Mouse (Mus musculus) kidney, postnatal 4 days (tissue): ENCODE measurements around the gene Hspa1l.
"Not testable (repeated sequence)": the region's sequence is repeated elsewhere in the genome, so short reads cannot be mapped to it uniquely, and the experiment has no call there.

Experiments used
- DNase-seq, 2 experiments: peaks; one replicate each; pipeline ENCODE4 v3.0.0; 2021; ENCODE audit warnings: mixed read lengths in 2 of 2

Hspa1l gene

DNA sequence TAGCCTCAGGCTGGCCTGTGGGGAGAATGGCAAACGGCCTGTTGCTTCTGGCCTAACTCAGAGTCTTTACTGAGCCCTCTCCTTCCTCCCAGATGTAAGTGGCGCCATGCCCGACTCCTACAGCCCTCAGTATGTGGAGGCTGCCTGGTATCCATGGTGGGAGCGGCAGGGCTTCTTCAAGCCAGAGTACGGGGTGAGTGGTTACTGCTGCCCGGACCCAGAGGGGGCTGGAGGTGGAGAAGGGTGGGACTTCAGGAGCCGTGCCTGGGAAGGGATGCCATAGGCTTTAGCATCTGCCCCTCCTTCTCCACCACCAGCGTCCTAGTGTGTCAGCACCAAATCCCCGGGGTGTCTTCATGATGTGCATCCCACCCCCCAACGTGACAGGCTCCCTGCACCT is 32.7 kb downstream of the Hspa1l start:
- DNase-seq: no peak

GRCm38 (mm10) chr17:35005902-35006301 is 33.4 kb downstream of the Hspa1l start:
- not testable (repeated sequence) for DNase-seq

DNA sequence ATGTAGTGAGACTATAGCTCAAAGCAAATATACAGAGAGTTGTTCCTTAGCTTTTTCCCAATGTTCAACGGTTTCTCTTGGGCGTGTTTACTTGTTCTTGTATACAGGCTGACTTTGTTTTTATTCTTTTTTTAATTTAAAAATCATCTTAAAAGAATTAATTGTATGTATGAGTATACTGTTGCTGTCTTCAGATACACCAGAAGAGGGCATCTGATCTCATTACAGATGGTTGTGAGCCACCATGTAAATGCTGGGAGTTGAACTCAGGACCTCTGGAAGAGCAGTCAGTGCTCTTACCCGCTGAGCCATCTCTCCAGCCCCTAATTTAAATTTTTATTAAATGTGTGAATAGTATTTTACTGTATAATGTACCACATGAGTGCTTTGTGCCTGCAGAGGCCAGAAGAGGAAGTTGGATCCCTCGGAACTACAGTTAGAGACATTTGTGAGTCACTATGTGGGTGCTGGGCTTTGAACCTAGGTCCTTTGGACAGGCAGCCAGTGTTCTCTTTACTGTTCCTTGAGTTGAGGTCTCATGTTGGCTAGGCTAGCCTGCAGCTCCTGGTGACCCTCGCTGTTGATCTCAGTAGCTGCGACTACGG is 35.0 kb downstream of the Hspa1l start:
- DNase-seq: no peak

- no peak for DNase-seq
Measured at GRCm38 (mm10) chr17:35009586-35009985, 37.1 kb downstream of the Hspa1l start.

- no peak for DNase-seq
Measured at GRCm38 (mm10) chr17:35011440-35011839, 38.9 kb downstream of the Hspa1l start.

- no peak for DNase-seq
Measured at GRCm38 (mm10) chr17:35012430-35012829, 39.9 kb downstream of the Hspa1l start.

GRCm38 (mm10) chr17:35013221-35013620 is 40.7 kb downstream of the Hspa1l start:
- no peak for DNase-seq

DNA sequence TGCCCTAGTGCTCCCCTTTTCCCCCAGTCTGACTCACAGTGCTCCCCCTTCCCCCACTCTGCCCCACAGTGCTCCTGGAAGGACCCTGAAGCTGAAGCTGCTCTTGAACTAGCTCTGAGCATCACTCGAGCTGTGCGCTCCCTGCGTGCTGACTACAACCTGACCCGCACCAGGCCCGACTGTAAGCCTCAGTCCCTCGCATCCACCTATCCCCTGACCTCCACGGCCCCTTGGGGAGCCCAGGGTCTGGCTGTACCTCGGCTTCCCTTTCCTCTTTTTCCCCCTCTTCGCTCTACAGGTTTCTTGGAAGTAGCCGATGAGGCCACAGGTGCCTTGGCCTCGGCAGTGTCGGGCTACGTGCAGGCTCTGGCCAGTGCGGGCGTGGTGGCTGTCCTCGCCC is 42.8 kb downstream of the Hspa1l start:
- DNase-seq: no peak

GRCm38 (mm10) chr17:35016376-35016775 is 43.9 kb downstream of the Hspa1l start, which contains the start of gene Vwa7:
Vwa7 (plus strand) TSS chr17:35016579.
- peak; percentile 56 to 74 for DNase-seq

DNA sequence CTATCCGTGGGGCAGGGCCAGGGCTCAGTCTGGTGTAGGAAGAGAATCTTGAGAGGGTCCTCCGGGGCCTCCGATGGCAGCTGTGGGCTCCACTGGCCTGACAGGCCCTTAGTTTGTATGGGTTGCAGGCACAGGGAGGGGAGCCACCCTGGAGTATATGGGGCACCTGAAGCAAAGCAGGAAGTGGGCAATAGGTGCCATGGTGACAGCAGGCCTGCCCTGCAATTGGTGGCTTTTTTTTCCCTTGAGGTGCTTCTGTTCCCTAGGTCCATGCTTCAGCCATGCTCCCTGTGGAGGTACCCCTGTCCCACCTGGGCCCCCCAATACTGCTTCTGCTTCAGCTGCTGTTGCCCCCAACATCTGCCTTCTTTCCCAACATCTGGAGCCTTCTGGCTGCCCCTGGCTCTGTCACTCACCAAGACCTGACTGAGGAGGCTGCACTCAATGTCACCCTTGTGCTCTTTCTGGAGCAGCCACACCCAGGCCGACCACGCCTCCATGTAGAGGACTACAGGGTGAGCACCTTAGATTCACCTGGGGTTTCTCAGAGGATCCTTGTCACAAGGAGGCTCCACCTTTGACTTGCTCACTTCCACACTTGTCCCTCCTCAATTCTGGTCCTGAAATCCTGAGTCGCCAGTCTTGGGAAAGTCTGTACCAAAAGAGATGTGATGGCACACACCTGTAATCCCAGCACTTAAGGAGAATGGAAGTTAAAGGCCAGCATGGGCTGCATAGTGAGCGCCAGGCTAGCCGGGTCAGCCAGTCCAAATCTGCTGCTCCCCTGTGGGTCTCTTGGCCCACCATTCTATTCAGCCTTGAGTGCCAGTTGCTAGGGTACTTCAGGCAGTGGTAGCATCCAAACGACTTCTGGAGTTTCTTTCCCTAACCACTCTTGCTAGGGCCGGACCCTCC is 44.5 kb downstream of the Hspa1l start:
- no peak for DNase-seq

DNA sequence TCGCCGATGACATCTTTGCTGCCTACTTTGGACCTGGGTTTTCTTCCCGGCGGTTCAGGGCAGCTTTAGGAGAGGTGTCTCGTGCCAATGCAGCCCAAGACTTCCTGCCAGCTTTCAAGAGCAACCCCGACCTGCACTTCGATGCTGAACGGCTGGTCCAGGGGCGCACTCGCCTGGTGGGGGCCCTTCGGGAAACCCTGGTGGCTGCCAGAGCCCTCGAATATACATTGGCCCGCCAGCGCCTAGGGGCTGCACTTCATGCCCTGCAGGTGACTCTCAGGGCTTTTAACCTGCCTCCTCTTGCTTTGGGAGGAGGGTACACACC is 45.2 kb downstream of the Hspa1l start:
- no peak for DNase-seq

GRCm38 (mm10) chr17:35018171-35018570 is 45.7 kb downstream of the Hspa1l start:
- no peak for DNase-seq

DNA sequence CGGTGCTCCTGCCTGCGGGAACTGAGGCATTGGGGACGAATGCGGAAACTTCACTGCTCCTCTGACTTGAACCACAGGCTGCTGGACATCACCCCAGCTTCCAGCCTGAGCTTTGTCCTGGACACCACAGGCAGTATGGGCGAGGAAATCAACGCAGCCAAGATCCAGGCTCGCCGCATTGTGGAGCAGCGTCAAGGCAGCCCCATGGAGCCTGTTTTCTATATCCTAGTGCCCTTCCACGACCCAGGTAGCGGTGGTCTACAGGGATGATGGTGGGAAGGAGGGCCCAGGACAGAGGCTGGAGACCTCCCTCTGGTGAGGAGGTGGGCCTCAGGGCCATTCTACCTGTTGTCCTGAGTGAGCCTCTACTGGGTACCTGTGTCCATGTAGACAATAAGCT is 47.4 kb downstream of the Hspa1l start:
- no peak for DNase-seq

DNA sequence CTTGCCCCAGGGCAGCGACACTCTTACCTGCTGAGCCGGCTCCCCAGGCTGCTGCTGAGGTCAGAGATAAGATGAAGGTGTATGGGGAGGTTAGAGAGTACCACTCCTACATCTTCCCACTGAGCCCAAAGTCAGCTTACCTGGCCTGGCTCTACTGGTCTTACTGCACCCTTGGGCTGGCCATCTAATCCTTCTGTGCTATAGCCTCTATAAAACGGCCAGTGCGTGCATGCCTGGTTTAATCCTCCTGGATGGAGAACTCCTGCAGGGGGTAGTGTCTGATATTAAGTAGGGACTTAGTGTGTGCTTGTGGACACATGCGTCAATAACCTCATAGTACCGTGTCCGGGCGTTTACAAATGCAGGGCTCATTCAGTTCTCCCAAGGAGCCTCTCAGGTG is 48.0 kb downstream of the Hspa1l start:
- no peak for DNase-seq

GRCm38 (mm10) chr17:35021163-35021808 is 48.8 kb downstream of the Hspa1l start:
- DNase-seq: peak; percentile 94 to 95

DNA sequence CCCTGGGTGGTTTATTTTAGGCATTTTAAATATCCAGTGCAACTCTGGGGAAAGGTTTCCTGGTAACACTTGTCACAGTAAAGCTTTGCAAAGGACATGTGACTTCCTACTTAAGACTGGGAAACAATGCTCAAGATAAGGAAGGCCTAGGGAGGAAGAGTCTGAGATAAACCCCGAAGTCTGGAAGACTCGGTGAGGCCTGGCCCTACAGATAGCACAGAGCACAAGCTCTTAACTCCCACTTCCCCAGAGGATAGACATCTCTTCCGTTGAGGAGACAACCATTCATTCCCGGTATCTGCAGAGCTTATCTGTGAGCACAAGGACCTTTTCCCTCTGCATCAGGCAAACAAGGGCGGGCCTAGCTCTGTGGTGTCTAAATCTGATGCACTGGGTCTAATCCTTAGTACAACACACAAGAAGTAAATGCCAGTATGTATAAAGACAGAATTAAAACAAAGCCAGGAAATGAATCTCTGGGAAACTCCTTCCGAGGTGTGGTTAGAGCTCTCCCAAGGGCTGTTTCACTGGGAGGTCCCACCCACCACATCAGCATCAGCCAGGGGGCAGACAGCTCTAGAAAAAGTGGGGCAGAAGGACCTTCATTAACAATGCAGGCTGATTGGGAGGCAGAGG is 49.5 kb downstream of the Hspa1l start:
- peak in 1 of 2 experiments; percentile 39 for DNase-seq

DNA sequence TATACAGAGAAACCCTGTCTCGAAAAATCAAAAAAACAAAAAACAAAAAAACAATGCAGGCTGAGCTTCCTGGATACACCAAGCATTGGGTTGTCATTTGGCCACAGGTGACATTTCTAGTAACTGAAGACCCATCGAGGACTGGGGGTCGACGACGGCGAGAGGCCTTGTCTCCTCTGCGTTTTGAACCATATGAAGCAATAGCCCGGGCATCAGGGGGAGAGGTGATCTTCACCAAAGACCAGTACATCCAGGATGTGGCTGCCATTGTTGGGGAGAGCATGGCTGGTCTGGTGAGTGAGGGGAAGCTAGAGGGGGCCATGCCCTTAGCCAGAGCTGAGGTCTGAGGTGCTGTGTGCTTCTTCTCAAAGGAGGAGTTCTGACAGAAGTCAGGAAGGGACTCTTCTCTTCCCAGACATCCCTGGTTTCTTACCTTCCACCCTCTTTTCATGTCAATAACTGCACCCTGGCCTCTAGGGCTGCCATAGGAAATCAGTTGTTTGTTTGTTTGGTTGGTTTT is 50.1 kb downstream of the Hspa1l start:
- DNase-seq: no peak

DNA sequence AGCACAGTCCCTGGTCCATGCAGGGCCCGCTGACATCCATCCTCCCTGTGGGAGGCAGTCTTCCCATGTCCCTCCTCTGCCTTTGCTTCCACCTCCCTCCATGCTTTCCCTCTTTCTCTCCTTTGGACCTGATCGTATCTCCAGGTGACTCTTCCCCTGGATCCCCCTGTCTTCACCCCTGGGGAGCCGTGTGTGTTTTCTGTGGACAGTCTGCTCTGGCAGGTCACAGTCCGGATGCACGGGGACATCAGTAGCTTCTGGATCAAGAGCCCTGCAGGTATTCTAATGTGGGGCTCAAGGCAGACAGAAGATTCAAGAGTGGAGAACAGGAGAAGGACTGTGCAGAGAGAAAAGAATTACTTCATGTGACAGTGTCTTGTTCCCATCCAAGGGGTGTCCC is 50.7 kb downstream of the Hspa1l start:
- no peak for DNase-seq

GRCm38 (mm10) chr17:35023756-35024155 is 51.3 kb downstream of the Hspa1l start:
- DNase-seq: no peak

DNA sequence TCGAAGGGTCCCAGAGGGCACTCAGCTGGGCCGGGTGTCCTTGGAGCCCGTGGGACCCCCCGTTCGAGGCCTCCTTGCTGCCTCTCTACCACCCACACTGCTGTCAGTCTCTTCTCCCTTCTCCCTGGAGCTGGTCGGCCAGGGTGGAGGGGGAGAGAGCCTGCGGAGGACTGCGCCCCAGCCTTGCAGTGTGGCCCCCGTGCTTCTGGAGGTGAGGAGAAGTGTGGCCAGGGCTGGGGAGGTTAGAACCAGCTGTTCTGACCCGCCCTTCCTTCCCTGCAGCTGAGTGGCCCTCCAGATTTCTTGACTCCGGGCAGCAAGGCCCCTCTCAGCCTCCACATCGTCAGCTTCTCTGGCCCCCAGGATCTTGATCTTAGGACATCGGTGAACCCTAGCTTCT is 51.8 kb downstream of the Hspa1l start:
- DNase-seq: no peak

- peak in 1 of 2 experiments; percentile 55 for DNase-seq
Measured at GRCm38 (mm10) chr17:35024691-35025488, 52.4 kb downstream of the Hspa1l start.

- DNase-seq: no peak
Measured at GRCm38 (mm10) chr17:35026206-35026605, 53.7 kb downstream of the Hspa1l start.
